Mouse (Mus musculus) granulocyte monocyte progenitor cell, adult 5-6 weeks (primary cell): ENCODE results near the gene Snx33. TPM values are rescaled to one million over a fixed set of nuclear protein-coding genes. Genes with fewer than 3 reads are reported as not detected.

Source experiments
- total RNA-seq, 2 experiments: library from RNA; stranded (forward) in 1 of 2; stranded (reverse) in 1 of 2; fragments of 200-712, 200-1000 nt in 1 of 2; fragments of >200 nt in 1 of 2; fragmentation: Nextera tagmentation in 1 of 2; gene quantifications; 2 replicates each; pipeline ENCODE4 v1.2.3; 2014 to 2017

Snx33 gene
- total RNA-seq, 2 experiments from 2014 or later, result 1.5 to 2.1 TPM

Other genes starting within 250 kb of the Snx33 start
- not detected in 2 replicates for gene Lingo1, start 131.9 kb downstream of the Snx33 start, total RNA-seq (2014; fragmentation: Nextera tagmentation)
- not detected in 2 replicates for gene Lingo1, start 131.9 kb downstream of the Snx33 start, total RNA-seq (2017)
- not detected in 2 replicates for gene Odf3l1, start 63.7 kb downstream of the Snx33 start, total RNA-seq (2014; fragmentation: Nextera tagmentation)
- not detected in 2 replicates for gene Odf3l1, start 63.7 kb downstream of the Snx33 start, total RNA-seq (2017)
- gene Cspg4, start 63.3 kb downstream of the Snx33 start, total RNA-seq (2014; fragmentation: Nextera tagmentation), result not detected in 2 replicates
- gene Cspg4, start 63.3 kb downstream of the Snx33 start, total RNA-seq (2017), result not detected in 2 replicates
- 95.8 and 123 TPM in 2 replicates for gene Imp3, start 9.1 kb upstream of the Snx33 start, total RNA-seq (2014; fragmentation: Nextera tagmentation)
- gene Imp3, start 9.1 kb upstream of the Snx33 start, total RNA-seq (2017), result 65.1 and 69.7 TPM in 2 replicates
- gene Snupn, start 22.5 kb upstream of the Snx33 start, total RNA-seq (2014; fragmentation: Nextera tagmentation), result 1.4 and 3.3 TPM in 2 replicates
- gene Snupn, start 22.5 kb upstream of the Snx33 start, total RNA-seq (2017), result 10.9 and 11.6 TPM in 2 replicates
- gene Ptpn9, start 66.6 kb upstream of the Snx33 start, total RNA-seq (2014; fragmentation: Nextera tagmentation), result 10.2 and 11.3 TPM in 2 replicates
- gene Ptpn9, start 66.6 kb upstream of the Snx33 start, total RNA-seq (2017), result 10.3 and 10.5 TPM in 2 replicates
- 57.1 and 77.6 TPM in 2 replicates for gene Sin3a, start 143.7 kb upstream of the Snx33 start, total RNA-seq (2014; fragmentation: Nextera tagmentation)
- gene Sin3a, start 143.7 kb upstream of the Snx33 start, total RNA-seq (2017), result 94.9 and 150 TPM in 2 replicates
- gene Man2c1, start 202.3 kb upstream of the Snx33 start, total RNA-seq (2014; fragmentation: Nextera tagmentation), result 74.7 and 103 TPM in 2 replicates
- gene Man2c1, start 202.3 kb upstream of the Snx33 start, total RNA-seq (2017), result 43.3 and 63.9 TPM in 2 replicates
- gene Neil1, start 219.9 kb upstream of the Snx33 start, total RNA-seq (2014; fragmentation: Nextera tagmentation), result 2.6 and 10.2 TPM in 2 replicates
- 0.88 and 1.9 TPM in 2 replicates for gene Neil1, start 219.9 kb upstream of the Snx33 start, total RNA-seq (2017)
- 82.2 and 104 TPM in 2 replicates for gene Commd4, start 230.0 kb upstream of the Snx33 start, total RNA-seq (2014; fragmentation: Nextera tagmentation)
- gene Commd4, start 230.0 kb upstream of the Snx33 start, total RNA-seq (2017), result 62.4 and 73.0 TPM in 2 replicates